Mouse (Mus musculus) mesoderm, embryonic 11.5 days (tissue): ENCODE results near the gene Supt6.

Source experiments
- DNase-seq: peaks from one replicate; pipeline ENCODE4 v3.0.0-alpha.2; 2012; ENCODE audit warnings: low read depth, low spot score

Gene Supt6

GRCm38 (mm10) chr11:78245627-78246317, at the start of gene Supt6, which contains the start of gene Sdf2:
TSS of gene Supt6 (minus strand) at chr11:78245987.
TSS of gene Sdf2 (plus strand) at chr11:78245746.
- peak; percentile 89 for DNase-seq

GRCm38 (mm10) chr11:78294585-78294984, 48.8 kb upstream of the Supt6 start:
- no peak for DNase-seq

GRCm38 (mm10) chr11:78290654-78291053, 44.9 kb upstream of the Supt6 start, which contains the start of gene BC030499:
TSS of gene BC030499 (plus strand) at chr11:78290841.
- DNase-seq, result no peak

GRCm38 (mm10) chr11:78289146-78289763, 43.5 kb upstream of the Supt6 start:
- no peak for DNase-seq

- DNase-seq, result no peak
Observed at GRCm38 (mm10) chr11:78279586-78279985, 33.8 kb upstream of the Supt6 start.

- DNase-seq, result no peak
Observed at GRCm38 (mm10) chr11:78278853-78279252, 33.1 kb upstream of the Supt6 start.

- peak; percentile 15 for DNase-seq
Observed at GRCm38 (mm10) chr11:78276169-78276568, 30.4 kb upstream of the Supt6 start.

GRCm38 (mm10) chr11:78275596-78275995, 29.8 kb upstream of the Supt6 start:
- DNase-seq, result no peak

- no peak for DNase-seq
Observed at GRCm38 (mm10) chr11:78271986-78272385, 26.2 kb upstream of the Supt6 start.

- no peak for DNase-seq
Observed at GRCm38 (mm10) chr11:78265571-78265970, 19.8 kb upstream of the Supt6 start.

GRCm38 (mm10) chr11:78262550-78262949, 16.8 kb upstream of the Supt6 start:
- DNase-seq, result peak; percentile 82

GRCm38 (mm10) chr11:78261380-78262352, 15.9 kb upstream of the Supt6 start, which contains the start of gene 2610507B11Rik:
TSS of gene 2610507B11Rik (plus strand) at chr11:78261752.
- DNase-seq, result peak; percentile 97

GRCm38 (mm10) chr11:78260489-78261258, 14.9 kb upstream of the Supt6 start:
- no peak for DNase-seq

- DNase-seq, result no peak
Observed at GRCm38 (mm10) chr11:78256618-78257017, 10.8 kb upstream of the Supt6 start.

- DNase-seq, result peak; percentile 13
Observed at GRCm38 (mm10) chr11:78247727-78248140, 1.9 kb upstream of the Supt6 start.

GRCm38 (mm10) chr11:78247012-78247348, 1.2 kb upstream of the Supt6 start:
- DNase-seq, result no peak

GRCm38 (mm10) chr11:78246318-78247011, 678 bp upstream of the Supt6 start:
- DNase-seq, result no peak

- no peak for DNase-seq
Observed at GRCm38 (mm10) chr11:78245261-78245626, 543 bp downstream of the Supt6 start.

GRCm38 (mm10) chr11:78240193-78240857, 5.5 kb downstream of the Supt6 start:
- no peak for DNase-seq

- DNase-seq, result no peak
Observed at GRCm38 (mm10) chr11:78231518-78231917, 14.3 kb downstream of the Supt6 start.
